In genomic region chr11:120345067-120345681, GRCm38 (mm10) we compare ENCODE assay signal across 8 mouse cellular contexts. TPM values are rescaled to one million over a fixed set of nuclear protein-coding genes. Genes with fewer than 3 reads are reported as not detected.
DNase-seq lines count a peak whose midpoint lies in the region; ATAC-seq and TF ChIP-seq lines count a peak whose summit lies in the region.

No protein-coding gene starts in this region.

- no peak for TF ChIP-seq CTCF in bone marrow macrophage, adult 2 months (IDR thresholded peaks at IDR 0.05; ENCODE audit: low read depth, low read length)

- 0 out of 2 replicates have a peak, but pooled peaks cover 2% of the 10 kb centered on the region for H3K36me3 ChIP-seq in neural tube, embryonic 11.5 days (ENCODE audit: control insufficient read depth, insufficient read depth, low read length)

- no peak for ATAC-seq in neural tube, embryonic 11.5 days (ENCODE audit: insufficient read depth, low FRiP score, low TSS enrichment)

- no peak overlapping the region for H3K27ac ChIP-seq in bone marrow macrophage, adult 2 months (ENCODE audit: insufficient read depth, low read depth, low read length)
- H3K27ac ChIP-seq in neural tube, embryonic 11.5 days (ENCODE audit: low read depth, low read length), result no peak overlapping the region

- peak overlapping the region; percentile 19; the same call in 1 of the 2 replicates for H3K4me3 ChIP-seq in bone marrow macrophage, adult 2 months (ENCODE audit: insufficient read depth, low read length)
- peak overlapping the region; percentile 16; the same call in 1 of the 2 replicates for H3K4me3 ChIP-seq in neural tube, embryonic 11.5 days (ENCODE audit: low read depth, low read length)

- H3K4me1 ChIP-seq in bone marrow macrophage, adult 2 months (ENCODE audit: control insufficient read depth, insufficient read depth, low read length), result no peaks in the 10 kb centered on the region
- peaks cover 6% of the 10 kb centered on the region for H3K4me1 ChIP-seq in neural tube, embryonic 11.5 days (ENCODE audit: control insufficient read depth, insufficient read depth, low read length)

- DNase-seq in layer of hippocampus, adult 11-12 months (ENCODE audit: low spot score), result peak; percentile 7
- DNase-seq in layer of hippocampus, adult 9-11 months, result no peak
- DNase-seq in gastrocnemius, postnatal 4 days (ENCODE audit: low spot score in 2 of 2), result peak; percentile 6 to 15
- peak; percentile 10 for DNase-seq in liver
- DNase-seq in neural tube, embryonic 11.5 days (ENCODE audit: low spot score), result peak; percentile 53
- DNase-seq in natural killer cell, adult 2 months (ENCODE audit: low spot score in 2 of 2), result no peak
- DNase-seq in cerebellum, adult 9-11 months, result no peak

- peak overlapping the region; percentile 47 for H3K4me2 ChIP-seq in neural tube, embryonic 11.5 days (ENCODE audit: low read depth)

- TF ChIP-seq POLR2A in bone marrow macrophage, adult 2 months (IDR thresholded peaks at IDR 0.05; ENCODE audit: borderline replicate concordance, low read depth, low read length), result no peak

- WGBS in neural tube, embryonic 11.5 days, result 33% methylated on average over 1 of the region's 1 CpGs

- H3K27me3 ChIP-seq in neural tube, embryonic 11.5 days (ENCODE audit: control insufficient read depth, insufficient read depth, low read length), result no peaks in the 10 kb centered on the region

- peak overlapping the region; percentile 10; the same call in 1 of the 2 replicates for H3K9ac ChIP-seq in neural tube, embryonic 11.5 days (ENCODE audit: low read length)

- H3K9me3 ChIP-seq in neural tube, embryonic 11.5 days (ENCODE audit: control insufficient read depth, low read length), result no peaks in the 10 kb centered on the region

RNA-seq across cellular contexts. Expression of gene Actg1, which starts 3.2 kb away (rescaled TPM):
- polyA plus RNA-seq in bone marrow macrophage, adult 2 months (2012; ENCODE audit: insufficient read depth, insufficient read length, missing spikeins), result 2,086 and 2,131 TPM in 2 replicates
- 100 to 1,000 TPM; 861 to 883 TPM for total RNA-seq in gastrocnemius, postnatal 4 days (2021)
- polyA plus RNA-seq in neural tube, embryonic 11.5 days (2014; fragmentation: Nextera tagmentation; extraction: Ambion mirVana), result 3,675 and 3,804 TPM in 2 replicates

RNA-seq across cellular contexts. Expression of gene Fscn2, which starts 16.2 kb away (rescaled TPM):
- not detected in 2 replicates for polyA plus RNA-seq in bone marrow macrophage, adult 2 months (2012; ENCODE audit: insufficient read depth, insufficient read length, missing spikeins)
- total RNA-seq in gastrocnemius, postnatal 4 days (2021), result under 1 TPM; 0.52 to 0.98 TPM
- 0.42 and 0.81 TPM in 2 replicates for polyA plus RNA-seq in neural tube, embryonic 11.5 days (2014; fragmentation: Nextera tagmentation; extraction: Ambion mirVana)

RNA-seq across cellular contexts. Expression of gene Faap100, which starts 33.4 kb away (rescaled TPM):
- 10.4 and 13.1 TPM in 2 replicates for polyA plus RNA-seq in bone marrow macrophage, adult 2 months (2012; ENCODE audit: insufficient read depth, insufficient read length, missing spikeins)
- total RNA-seq in gastrocnemius, postnatal 4 days (2021), result 10 to 100 TPM; 16.7 to 16.9 TPM
- polyA plus RNA-seq in neural tube, embryonic 11.5 days (2014; fragmentation: Nextera tagmentation; extraction: Ambion mirVana), result 34.5 and 39.5 TPM in 2 replicates

Comparison
In these comparisons a context has a peak if more than half of its experiments do, and no peak if none do; other contexts are left out.
1. DNase-seq: peak in layer of hippocampus, adult 11-12 months (single experiment), gastrocnemius, postnatal 4 days (2 of 2), liver (single experiment) and neural tube, embryonic 11.5 days (single experiment); none in layer of hippocampus, adult 9-11 months (single experiment), natural killer cell, adult 2 months (0 of 2) and cerebellum, adult 9-11 months (single experiment).